Mouse (Mus musculus) liver, adult 2 months (tissue): ENCODE results near the gene Phactr2.

Experiments used
- CTCF ChIP-seq: fragments of 200-500 bp; IDR thresholded peaks from 2 replicates; pipeline ENCODE4 v1.5.1; 2011; ENCODE audit warnings: low read depth, low read length, control low read depth
- POLR2A ChIP-seq: fragments of 200-500 bp; IDR thresholded peaks from 2 replicates; pipeline ENCODE4 v1.6.1; 2011; ENCODE audit warnings: low read length, control low read depth; ENCODE audit not compliant: insufficient read depth; ENCODE audit errors: extremely low read depth

DNA sequence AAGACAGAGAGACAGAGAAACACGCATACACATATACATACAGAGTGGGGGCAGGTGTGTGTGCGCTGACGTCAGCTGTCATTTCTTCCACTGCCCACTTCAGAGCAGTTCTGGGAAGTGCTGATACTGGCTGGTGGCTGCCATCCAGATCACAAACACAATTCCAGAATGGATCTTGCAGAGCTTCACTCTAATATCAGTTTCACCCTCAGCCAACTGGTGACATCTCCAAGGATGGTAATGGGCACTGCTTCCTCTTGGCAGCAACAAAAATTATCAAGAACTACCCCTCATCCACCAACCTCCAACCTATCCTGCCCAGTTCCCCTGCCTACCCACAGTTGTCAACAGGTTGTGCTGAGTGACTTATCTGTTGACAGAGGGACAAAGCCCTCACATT lies 22.1 kb upstream of the Phactr2 start:
- TF ChIP-seq POLR2A = no peak
- no peak for TF ChIP-seq CTCF
